Mouse (Mus musculus): Measurements from ENCODE around the gene Abl1.

The Abl1 gene

GRCm38 (mm10) chr2:31689045-31689444 lies 869 bp downstream of the Abl1 start:
- DNase-seq (ENCODE audit: low spot score), result no peak

DNA sequence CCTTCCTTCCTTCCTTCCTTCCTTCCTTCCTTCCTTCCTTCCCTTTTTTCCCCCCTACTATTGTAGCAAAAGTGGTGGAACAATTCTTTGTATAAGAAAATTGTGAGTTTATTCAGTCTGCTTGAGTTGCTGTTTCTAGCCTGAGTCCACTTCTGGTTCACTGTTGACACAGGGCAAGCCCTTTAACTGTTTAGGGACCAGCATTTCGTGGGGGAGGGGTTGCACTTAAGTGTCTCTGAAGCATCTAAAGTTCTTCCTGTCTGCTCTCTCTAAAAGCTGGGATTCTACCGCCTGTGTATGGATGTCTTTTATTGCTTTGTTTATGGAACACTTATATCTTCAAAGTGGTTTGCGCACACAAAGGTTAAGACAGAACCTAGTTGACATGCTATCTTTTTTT lies 1.9 kb downstream of the Abl1 start:
- no peak for DNase-seq (ENCODE audit: low spot score)

DNA sequence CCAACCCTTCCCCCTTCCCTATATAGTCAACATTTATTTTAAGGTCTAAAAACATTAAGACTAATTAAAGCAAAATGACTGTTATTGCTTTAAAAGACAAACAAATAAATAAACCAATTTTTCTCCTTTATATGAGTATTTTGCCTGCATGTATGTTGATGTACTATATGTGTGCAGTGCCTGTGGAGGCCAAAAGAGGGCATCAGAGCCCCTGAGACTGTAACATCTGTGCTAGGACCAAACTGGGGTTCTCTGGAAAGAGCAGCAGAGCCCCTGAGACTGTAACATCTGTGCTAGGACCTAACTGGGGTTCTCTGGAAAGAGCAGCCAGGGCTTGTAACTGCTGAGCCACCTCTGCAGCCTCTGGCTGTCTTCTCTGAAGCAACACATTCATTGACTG lies 10.0 kb downstream of the Abl1 start:
- no peak for DNase-seq (ENCODE audit: low spot score)

GRCm38 (mm10) chr2:31700545-31701446 lies 12.6 kb downstream of the Abl1 start:
- no peak for DNase-seq (ENCODE audit: low spot score)

DNA sequence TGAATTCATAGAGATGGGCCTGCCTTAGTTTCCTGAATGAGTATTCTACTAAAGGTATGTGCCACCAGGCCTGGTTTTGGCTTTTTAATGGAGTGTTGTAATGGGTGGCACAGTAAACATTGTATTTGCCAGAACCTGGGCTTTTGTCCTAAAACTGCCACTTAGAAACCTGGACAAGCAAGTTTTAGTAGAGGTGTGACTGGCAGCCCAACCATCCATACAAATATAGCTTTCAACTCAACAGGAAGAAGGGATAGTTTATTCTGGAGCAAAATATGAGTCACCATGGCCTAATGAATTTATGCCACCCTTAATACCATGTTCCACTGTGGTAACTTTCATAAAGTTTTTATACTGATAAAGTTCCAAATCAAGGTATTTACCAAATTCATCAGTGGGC lies 15.1 kb downstream of the Abl1 start:
- no peak for DNase-seq (ENCODE audit: low spot score)

- DNase-seq (ENCODE audit: low spot score), result no peak
Observed at GRCm38 (mm10) chr2:31705914-31706313, 17.7 kb downstream of the Abl1 start.

DNA sequence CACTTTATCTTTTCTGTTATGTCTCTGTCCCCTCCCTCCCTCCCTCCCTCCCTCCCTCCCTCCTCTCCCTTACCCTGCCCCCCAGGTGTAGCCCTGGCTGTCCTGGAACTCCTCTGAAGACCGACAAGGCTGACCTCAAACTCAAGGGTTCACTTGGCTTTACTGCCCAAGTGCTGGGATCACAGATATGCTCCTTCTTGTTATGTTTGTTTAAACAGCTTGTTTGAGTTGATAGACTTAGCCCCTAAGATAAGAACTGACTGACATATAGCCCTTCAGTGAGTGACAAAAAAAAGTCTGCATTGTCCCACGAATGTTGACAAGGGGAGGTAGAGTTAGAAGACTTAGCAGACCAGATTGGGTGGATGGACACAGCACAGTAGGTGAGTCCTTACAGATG lies 18.4 kb downstream of the Abl1 start:
- no peak for DNase-seq (ENCODE audit: low spot score)

DNA sequence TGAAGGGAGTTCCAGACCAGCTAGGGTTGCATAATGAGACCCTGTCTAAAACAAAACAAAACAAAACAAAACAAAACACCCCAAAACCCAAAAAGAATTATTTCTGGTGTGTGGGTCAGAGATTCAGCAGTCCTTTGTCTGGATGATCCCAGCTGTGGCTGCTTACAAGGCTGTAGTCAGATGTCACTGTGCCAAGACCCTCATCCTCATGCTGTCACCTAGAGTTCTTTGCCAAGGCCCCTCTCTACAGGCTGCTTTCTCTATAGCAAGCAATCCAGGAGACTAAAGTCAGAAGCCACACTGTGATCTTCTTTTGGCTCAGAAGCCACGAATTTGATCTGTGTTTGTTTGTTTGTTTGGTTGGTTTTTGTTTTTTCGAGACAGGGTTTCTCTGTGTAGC lies 24.5 kb downstream of the Abl1 start:
- no peak for DNase-seq (ENCODE audit: low spot score)

DNA sequence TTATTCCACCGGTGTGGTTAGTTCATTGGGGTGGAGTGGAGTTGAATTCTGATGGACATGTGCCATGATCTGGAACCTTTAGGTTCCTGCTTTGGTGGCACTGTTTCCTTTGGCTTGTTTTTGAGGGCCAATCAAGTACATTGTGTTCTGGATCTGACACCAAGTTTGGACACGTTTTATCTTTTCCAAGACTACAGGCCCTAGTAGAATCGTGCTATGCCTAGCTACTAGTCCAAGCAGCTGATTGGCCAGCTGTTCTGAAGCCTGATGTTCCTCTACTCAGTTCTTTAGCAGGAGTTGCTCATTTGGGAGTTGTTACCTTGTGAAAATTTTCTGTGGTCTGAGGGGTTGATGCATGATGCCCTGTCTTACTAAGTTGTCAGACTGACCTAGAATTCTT lies 25.6 kb downstream of the Abl1 start:
- no peak for DNase-seq (ENCODE audit: low spot score)

DNA sequence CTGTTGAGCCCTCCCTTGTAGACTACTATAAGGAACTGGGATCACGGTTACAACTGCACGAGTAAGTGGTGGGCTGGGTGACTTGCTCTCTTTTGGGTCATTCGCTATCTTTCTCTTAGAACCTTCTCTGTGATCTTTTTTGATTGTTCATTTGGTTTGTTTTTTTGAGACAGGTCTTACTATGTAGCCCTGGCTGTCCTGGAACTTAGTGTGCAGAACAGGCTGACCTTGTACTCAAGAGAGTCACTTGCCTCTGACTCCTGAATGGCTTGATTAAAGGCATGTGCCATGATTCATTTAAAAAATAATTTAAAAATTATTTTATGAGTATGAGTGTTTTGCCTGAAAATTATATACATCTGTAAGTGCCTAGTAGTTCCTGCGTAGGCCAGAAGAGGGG lies 26.6 kb downstream of the Abl1 start:
- no peak for DNase-seq (ENCODE audit: low spot score)

GRCm38 (mm10) chr2:31715985-31716384 lies 27.8 kb downstream of the Abl1 start:
- peak; percentile 46 for DNase-seq (ENCODE audit: low spot score)

DNA sequence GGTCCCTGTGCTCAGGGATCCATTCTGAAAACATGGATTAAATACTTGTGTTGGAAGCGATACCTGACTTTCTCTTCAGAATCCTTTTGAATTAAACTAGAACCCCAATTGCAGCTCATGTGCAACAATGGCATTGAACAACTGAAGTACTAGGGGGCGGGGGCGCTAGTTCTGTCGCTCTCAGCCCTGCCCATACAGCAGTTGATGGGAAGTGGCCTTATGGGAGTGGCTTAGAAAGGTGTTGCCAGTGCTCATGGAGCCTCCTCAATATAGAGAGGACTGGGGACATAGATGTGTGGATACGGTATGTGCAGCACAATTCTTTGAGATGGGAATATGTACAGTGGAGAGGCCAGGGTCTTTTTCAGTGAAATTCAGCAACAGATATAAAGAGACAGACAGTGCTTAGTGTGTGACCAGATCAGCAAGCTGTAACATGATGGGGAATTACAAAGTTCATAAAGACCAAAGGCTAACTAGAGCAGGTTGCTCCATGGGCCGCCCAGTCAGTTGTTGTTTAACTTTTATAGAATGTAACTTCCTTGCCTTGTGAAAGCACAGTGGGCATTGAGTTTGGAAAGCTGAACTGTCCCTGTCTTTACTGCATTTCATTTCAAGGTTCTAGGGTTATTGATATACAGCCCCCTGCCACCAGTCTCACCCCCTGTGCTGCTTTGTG lies 31.2 kb downstream of the Abl1 start:
- no peak for DNase-seq (ENCODE audit: low spot score)

DNA sequence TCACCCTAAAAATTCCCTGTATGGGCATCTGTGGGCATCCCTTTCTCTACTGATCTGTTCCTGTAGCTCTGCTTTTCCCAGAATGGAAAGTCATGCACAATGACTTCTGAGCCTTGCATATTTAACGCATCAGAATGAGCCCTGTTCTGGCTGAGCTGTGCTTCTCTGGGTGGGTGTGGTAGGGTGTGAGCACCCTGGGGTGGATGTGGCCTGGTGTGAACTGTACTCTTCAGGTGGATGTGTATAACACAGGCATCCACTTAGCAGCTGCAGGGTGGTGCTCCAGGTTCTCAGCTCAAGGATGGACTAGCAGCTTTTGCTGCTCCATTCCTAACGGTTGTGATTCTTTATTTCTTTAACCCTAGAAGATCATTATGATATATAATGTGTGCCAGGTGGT lies 31.8 kb downstream of the Abl1 start:
- DNase-seq (ENCODE audit: low spot score), result no peak

- DNase-seq (ENCODE audit: low spot score), result peak; percentile 53
Observed at GRCm38 (mm10) chr2:31720783-31721182, 32.6 kb downstream of the Abl1 start.

DNA sequence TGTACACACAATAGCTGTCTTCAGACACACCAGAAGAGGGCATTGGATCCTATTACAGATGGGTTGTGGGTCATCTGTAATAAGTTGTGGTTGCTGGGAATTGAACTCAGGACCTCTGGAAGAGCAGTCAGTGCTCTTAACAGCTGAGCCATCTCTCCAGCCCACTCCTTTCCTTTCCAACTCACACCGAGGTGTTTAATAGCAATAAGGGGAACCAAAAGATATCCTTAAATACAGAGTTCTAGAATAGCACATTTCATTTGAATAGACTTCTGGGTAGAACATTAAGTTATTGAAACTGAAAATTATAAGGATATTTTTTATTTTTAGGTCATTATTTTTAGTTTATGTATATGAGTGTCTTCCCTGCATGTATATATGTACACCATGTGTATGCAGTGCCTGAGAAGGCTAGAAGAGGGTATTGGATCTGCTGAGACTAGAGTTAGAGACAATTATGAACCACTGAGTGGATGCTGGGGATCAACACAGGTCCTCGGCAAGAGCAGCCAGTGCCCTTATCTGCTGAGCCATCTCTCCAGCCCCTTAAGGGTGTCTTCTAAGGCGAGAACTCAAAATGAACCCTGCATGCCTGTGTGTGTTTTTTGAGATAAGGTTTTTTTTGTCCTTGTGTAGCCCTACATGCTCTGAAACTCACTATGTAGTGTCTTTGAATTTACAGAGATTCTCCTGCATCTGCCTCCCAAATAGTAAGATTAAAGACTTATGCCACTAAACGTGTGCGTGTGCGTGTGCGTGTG lies 36.7 kb downstream of the Abl1 start:
- no peak for DNase-seq (ENCODE audit: low spot score)

GRCm38 (mm10) chr2:31727576-31728277 lies 39.6 kb downstream of the Abl1 start:
- DNase-seq (ENCODE audit: low spot score), result no peak

GRCm38 (mm10) chr2:31730640-31731039 lies 42.5 kb downstream of the Abl1 start:
- DNase-seq (ENCODE audit: low spot score), result no peak

DNA sequence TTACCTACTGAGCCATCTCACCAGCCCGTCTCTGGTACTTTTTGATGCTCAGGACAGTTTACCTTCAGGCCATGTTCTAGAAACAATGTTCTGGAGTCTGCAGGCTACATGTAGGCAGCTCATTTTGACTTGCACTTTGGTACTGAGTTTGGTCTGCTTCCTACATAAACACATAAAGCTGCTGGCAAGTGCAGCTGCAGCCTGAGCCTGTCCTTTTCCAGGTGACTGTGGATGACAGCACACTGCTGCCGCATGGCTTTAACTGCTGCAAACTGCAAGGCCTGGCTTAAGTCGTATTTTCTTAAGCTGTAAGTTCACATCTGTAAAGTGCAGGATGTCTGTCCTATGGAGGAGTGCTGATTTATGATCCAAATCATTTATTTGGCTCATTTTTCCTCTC lies 44.3 kb downstream of the Abl1 start:
- DNase-seq (ENCODE audit: low spot score), result no peak

- DNase-seq (ENCODE audit: low spot score), result no peak
Observed at GRCm38 (mm10) chr2:31733558-31733957, 45.4 kb downstream of the Abl1 start.

- DNase-seq (ENCODE audit: low spot score), result no peak
Observed at GRCm38 (mm10) chr2:31739041-31739440, 50.9 kb downstream of the Abl1 start.

DNA sequence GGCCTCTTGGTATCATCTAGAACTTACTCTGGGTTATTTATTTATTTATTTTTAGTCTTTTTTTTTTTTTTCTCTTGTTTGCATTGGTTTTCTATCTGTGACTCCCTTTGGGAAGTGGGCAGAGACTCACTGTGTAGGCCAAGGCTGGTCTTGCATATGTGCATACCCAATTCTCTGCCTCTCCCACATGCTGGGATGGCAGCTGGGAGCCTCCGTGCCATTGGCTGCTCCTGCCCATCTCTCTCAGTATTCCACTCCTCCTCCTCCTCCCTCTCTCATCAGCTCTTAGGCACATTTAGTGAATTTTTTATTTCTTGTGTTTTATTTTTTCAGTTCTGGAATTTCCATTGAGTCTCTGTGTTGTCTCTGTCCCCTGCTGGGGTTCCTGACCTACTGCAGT lies 53.6 kb downstream of the Abl1 start:
- no peak for DNase-seq (ENCODE audit: low spot score)

DNA sequence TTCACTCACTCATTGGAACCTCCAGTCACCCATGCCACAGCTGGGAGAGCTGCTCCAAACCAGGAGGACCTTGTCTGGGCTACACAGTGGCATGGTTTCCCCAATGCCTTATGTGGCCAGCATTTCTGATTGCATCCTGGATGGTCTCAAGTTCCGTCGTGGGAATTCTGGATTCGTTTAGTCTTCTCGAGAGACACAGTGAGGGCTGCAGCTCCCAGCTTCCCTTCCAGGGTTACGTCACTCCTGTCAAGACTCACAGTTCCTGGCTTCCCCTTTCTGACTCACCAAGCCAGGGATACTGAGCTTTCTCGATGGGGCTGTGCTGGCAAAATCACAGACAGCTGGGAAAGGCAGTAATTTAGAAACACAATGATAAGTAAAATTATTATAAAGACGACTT lies 54.0 kb downstream of the Abl1 start:
- no peak for DNase-seq (ENCODE audit: low spot score)

Data from layer of hippocampus, adult 11-12 months (tissue).